Mouse (Mus musculus) cerebellum, adult 2 months (tissue): ENCODE measurements around the gene Id4. TPM values are rescaled to one million over a fixed set of nuclear protein-coding genes. Genes with fewer than 3 reads are reported as not detected.
A peak's percentile ranks its signal among the peaks of the same experiment; 100 is the strongest.

Experiments used
- DNase-seq, 2 experiments: peaks; one replicate each; pipeline ENCODE4 v3.0.0; 2021
- H3K27ac ChIP-seq: fragments of 200-500 bp; 2 replicates; pipeline ENCODE4 v1.5.1; 2012; ENCODE audit warnings: low read length, control low read depth, inconsistent platforms; ENCODE audit not compliant: insufficient read depth
- H3K27me3 ChIP-seq: fragments of 200-500 bp; 2 replicates; pipeline ENCODE4 v1.6.1; 2012; ENCODE audit warnings: inconsistent platforms, mild to moderate bottlenecking, low read length, moderate library complexity; ENCODE audit not compliant: control insufficient read depth, insufficient read depth
- H3K4me1 ChIP-seq: fragments of 200-500 bp; 2 replicates; pipeline ENCODE4 v1.6.1; 2011; ENCODE audit warnings: low read length; ENCODE audit not compliant: control insufficient read depth, insufficient read depth
- H3K4me3 ChIP-seq: fragments of 200-500 bp; replicated peaks from 2 replicates; pipeline ENCODE3; 2011; ENCODE audit warnings: mild to moderate bottlenecking, low read depth, low read length, control low read depth; ENCODE audit not compliant: insufficient read depth
- CTCF ChIP-seq: fragments of 200-500 bp; IDR thresholded peaks from 2 replicates; pipeline ENCODE4 v1.5.1; 2011; ENCODE audit warnings: low read depth, mild to moderate bottlenecking, control low read depth, low read length, moderate library complexity, borderline replicate concordance; ENCODE audit not compliant: insufficient read depth
- POLR2A ChIP-seq: fragments of 200-500 bp; IDR thresholded peaks from 2 replicates; pipeline ENCODE4 v1.6.1; 2011; ENCODE audit warnings: low read length, control low read depth, borderline replicate concordance; ENCODE audit not compliant: insufficient read depth
- WGBS: fragments of 180-500 bp; shearing (Covaris S2); methylation state at CpG from one replicate; pipeline ENCODE4 v1.1.7; 2018; 5-methylcytosine and 5-hydroxymethylcytosine counted together
- polyA plus RNA-seq: library from polyadenylated mRNA; depleted of rRNA; stranded (reverse); fragments of >200 nt; gene quantifications from 2 replicates; pipeline ENCODE4 v1.2.3, GENCODE M21; 2012; rRNA removed

Id4 gene
- polyA plus RNA-seq: 38.5 and 44.6 TPM in 2 replicates

DNA sequence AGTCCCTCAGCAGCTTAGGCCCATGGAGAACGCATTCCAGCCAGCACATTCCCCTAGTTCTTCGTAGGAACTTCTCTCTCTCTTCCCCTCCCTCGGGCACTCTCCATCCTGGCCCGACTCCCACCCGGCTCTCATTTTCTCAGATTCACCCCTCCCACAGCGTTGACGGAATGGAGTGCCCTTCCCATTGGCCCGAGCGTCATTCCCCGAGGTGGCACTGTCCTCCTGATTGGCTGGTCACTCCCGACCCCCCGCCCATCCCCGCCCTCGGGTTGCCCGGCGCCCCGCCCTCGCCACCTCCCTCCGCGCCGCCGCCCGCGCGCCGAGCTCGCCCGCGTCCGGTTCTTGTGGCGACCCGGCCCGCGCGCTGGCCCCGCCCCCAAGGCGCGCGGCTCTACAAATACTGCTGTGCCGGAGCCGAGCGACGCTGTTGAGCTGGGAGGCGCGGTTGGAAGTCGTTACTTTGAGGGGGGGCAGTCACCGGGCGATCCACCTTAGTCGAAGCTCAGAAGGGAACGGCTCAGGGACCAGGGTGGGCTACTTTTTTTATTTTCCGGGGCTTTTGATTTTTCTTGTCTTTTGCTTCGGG lies at the start of gene Id4:
Gene Id4, plus strand, starts transcription at position 539 of the 589 bp plus-strand sequence.
- peak within 1 kb of the TSS; percentile 18; the same call in 1 of the 2 replicates for H3K27ac ChIP-seq
- 1% methylated on average over 48 of the region's 52 CpGs for WGBS

DNA sequence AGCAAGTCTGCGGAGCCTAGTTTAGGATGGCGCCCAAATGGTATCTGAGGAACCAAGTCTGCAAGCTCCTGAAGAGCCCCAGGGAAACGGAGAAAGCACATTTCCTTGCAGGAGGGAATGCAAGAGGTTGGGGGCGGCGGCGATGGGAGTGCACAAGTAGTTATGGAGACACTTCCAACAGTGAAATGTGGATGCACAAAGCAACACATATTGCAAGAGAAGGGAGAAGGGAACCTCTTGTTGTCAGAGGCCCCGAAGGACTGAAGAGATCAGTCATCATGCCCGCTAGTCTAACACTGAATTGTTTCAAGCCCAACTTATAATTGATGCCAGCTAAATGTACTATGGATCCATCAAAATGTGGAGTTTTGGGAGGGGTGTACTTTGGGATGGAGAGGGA lies 33.9 kb upstream of the Id4 start:
- H3K4me1 ChIP-seq: no peaks in the 10 kb centered on the region
- no peak overlapping the region for H3K4me3 ChIP-seq
- TF ChIP-seq POLR2A: no peak
- no peak for TF ChIP-seq CTCF
- no peaks in the 10 kb centered on the region for H3K27me3 ChIP-seq
- peak; percentile 14 to 23 for DNase-seq
- H3K27ac ChIP-seq: no peak overlapping the region
- 6% methylated on average over 8 of the region's 8 CpGs for WGBS

More for the DNA sequence above, at the start of gene Id4:
- TF ChIP-seq CTCF (no peak), POLR2A (peak; percentile 62; the same call in 1 of the 2 replicates)
- Histone ChIP-seq H3K4me1 (no peaks in the 10 kb centered on the region), H3K27me3 (no peaks in the 10 kb centered on the region; the same call in 1 of the 2 replicates), H3K4me3 (peak within 1 kb of the TSS; percentile 81)
- DNase-seq: peak; percentile 91 to 95

DNA sequence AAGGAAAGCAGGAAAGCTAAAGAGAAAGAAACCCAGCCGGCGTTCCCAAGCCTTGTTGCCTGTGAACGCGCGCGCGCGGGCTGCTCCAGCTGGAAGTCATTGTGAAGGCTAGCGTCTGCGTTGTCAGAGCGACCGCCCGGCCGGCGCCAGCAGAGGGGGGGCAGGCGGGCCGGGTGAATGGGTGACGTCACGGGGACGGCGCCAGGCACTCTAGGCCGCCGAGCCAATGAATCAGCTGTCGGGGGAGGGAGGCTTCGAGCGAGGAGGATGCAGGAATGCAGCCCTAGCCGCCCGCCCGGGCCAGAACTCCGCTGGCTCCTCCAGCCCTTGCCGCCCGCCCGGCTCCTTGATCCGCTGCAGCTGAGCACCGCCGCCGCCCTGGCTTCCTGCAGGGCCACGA lies 33.3 kb upstream of the Id4 start:
- DNase-seq: peak; percentile 88 to 94
- no peak for TF ChIP-seq CTCF
- WGBS: under 1% methylated on average over 38 of the region's 38 CpGs
- peak overlapping the region; percentile 32 for H3K4me3 ChIP-seq
- no peaks in the 10 kb centered on the region for H3K4me1 ChIP-seq
- H3K27ac ChIP-seq: no peak overlapping the region
- H3K27me3 ChIP-seq: no peaks in the 10 kb centered on the region

DNA sequence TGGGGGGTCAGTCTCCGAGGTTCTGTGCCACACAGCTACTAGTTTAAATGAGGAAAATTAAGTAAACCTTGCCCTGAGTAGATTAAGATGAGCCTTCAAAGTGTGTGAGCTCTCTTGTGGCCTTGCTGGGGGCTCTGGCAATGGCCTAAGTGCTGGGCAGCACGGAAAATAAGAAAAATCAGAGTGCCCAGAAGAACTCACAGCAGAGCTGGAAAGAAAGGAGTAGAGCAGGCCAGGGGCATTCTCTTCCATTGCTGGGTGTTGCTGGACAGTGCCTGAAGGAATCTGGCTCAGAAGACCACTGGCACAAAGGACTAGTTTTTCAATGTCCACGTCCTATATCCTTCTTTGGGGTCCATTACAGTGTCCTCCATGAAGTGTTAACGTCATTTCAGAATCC lies 32.9 kb upstream of the Id4 start:
- TF ChIP-seq CTCF: no peak
- TF ChIP-seq POLR2A: no peak
- 31% methylated on average over 4 of the region's 4 CpGs for WGBS
- Histone ChIP-seq H3K27me3 (no peaks in the 10 kb centered on the region), H3K4me1 (no peaks in the 10 kb centered on the region), H3K27ac (no peak overlapping the region), H3K4me3 (peak overlapping the region; percentile 32)
- DNase-seq: no peak

DNA sequence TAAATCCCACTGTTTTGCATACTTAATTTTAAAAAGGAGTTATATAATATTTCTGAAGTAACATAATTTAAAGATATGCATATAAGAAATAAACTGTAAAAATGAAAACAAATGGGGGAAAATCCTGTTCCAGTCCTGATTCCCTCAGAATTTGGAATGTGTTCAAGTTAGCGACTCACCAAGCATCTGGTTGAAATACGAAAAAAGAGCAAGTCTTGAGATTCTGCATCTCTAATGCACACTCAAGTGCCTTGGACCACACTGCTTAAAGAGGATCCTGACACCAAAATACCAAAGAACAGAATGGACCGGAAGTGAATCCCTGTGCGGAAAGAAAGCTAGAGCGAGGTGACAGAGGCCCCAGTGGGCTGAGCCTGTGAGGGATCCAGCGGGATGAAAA lies 30.0 kb upstream of the Id4 start:
- no peaks in the 10 kb centered on the region for H3K4me1 ChIP-seq
- no peak for DNase-seq
- no peak overlapping the region for H3K27ac ChIP-seq
- TF ChIP-seq CTCF: no peak
- TF ChIP-seq POLR2A: no peak
- no peaks in the 10 kb centered on the region for H3K27me3 ChIP-seq
- H3K4me3 ChIP-seq: no peak overlapping the region
- WGBS: 39% methylated on average over 6 of the region's 6 CpGs

DNA sequence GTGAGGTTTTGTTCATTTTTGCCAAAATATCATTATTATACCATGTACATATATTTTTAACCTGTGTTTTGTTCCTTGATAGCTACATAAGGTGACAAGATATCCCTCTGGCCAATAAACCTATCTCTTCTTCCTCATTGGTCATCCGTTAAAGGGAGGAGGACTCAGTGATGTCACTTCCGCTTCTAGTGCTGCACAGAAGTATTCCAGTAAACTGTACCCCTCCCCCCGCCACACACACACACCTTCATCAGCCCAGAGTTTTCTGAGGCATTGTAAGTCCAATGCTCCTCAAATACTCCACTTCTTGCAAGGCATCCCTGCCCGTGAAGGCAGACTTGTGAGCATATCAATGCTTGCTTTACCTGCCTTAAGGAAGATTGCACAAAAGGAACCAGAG lies 24.6 kb upstream of the Id4 start:
- TF ChIP-seq POLR2A: no peak
- no peak for TF ChIP-seq CTCF
- Histone ChIP-seq H3K4me3 (no peak overlapping the region), H3K27ac (no peak overlapping the region)

DNA sequence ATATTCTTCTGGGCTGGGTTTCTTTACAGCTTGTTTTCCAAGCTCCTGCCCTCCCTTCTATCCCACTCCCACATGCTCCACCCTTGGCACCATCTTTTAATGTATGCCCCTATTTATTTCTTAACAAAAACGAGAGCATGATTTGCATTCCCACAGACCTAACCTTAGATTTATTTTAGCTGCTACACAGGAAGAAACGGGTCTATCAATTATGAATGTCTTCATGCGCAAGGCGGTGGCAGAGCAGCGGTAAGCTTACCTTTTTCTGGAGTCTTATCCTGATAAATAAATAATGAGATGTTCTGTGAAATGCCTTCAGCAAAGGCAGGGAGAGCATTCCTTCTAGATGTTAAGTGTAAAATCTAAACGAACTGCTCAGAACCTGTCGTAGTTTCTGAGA lies 24.2 kb upstream of the Id4 start:
- Histone ChIP-seq H3K4me3 (no peak overlapping the region), H3K27me3 (no peaks in the 10 kb centered on the region), H3K27ac (no peak overlapping the region), H3K4me1 (no peaks in the 10 kb centered on the region)
- DNase-seq: no peak
- no peak for TF ChIP-seq POLR2A
- no peak for TF ChIP-seq CTCF
- WGBS: 86% methylated on average over 7 of the region's 7 CpGs

More for the DNA sequence above, 24.6 kb upstream of the Id4 start:
- 88% methylated on average over 4 of the region's 4 CpGs for WGBS
- no peaks in the 10 kb centered on the region for H3K27me3 ChIP-seq
- no peak for DNase-seq
- no peaks in the 10 kb centered on the region for H3K4me1 ChIP-seq

DNA sequence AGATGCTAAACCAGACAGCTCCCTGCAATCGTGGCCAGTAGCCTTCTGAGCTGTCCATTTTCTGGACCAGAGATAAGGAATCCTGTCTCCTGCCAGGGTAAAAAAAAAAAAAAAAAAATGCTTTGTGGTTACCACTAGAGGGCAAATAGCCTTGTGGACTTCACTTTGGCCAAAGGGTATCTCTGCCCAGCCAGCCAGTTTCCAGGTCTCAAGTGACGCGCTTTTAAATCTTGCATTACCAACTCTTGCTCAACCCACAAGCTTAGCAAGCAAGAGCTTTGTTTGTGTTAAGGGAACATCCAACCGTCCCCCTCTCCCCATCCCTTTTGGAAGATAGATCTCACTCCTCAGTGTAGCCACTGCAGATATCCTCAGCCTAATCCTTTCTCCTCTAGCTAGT lies 23.5 kb upstream of the Id4 start:
- H3K4me1 ChIP-seq: no peaks in the 10 kb centered on the region
- no peak for DNase-seq
- TF ChIP-seq CTCF (no peak), POLR2A (no peak)
- 12% methylated on average over 4 of the region's 4 CpGs for WGBS
- H3K27me3 ChIP-seq: no peaks in the 10 kb centered on the region
- no peak overlapping the region for H3K4me3 ChIP-seq
- H3K27ac ChIP-seq: no peak overlapping the region
